Mouse (Mus musculus) heart, postnatal 0 days (tissue): ENCODE data around the gene Gm5142.

Experiments
- CTCF ChIP-seq: IDR thresholded peaks from 2 replicates; pipeline ENCODE4 v1.5.1; 2016; ENCODE audit warnings: antibody characterized with exemption, control low read depth, low read depth
- EP300 ChIP-seq: IDR thresholded peaks from 2 replicates; pipeline ENCODE4 v1.6.1; 2016; ENCODE audit warnings: antibody characterized with exemption, low read depth

DNA sequence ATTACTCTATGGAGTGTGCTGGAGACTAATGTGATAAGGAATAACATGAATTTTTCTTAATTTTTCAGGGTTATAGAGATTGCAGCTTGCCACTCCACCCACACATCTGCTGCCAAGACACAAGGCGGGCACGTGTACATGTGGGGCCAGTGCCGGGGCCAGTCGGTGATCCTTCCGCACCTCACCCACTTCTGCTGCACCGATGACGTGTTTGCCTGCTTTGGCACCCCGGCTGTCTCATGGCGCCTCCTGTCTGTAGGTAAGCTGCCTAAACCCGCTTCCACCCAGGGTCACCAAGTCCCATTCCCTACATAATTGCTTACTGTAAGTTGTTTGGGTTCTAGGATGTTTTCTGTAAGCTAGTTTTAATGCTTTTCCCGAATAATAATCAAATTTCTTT lies 47.7 kb upstream of the Gm5142 start:
- no peak for TF ChIP-seq EP300
- no peak for TF ChIP-seq CTCF
